20 mouse cellular contexts compared by ENCODE assay signal in genomic region chr1:193860354-193860753, GRCm38 (mm10).
DNase-seq lines count a peak whose midpoint lies in the region; ATAC-seq and TF ChIP-seq lines count a peak whose summit lies in the region.
"Had no signal": no experiment of that assay in that cellular context is flagged by ENCODE, and none has a peak within 500 bp of the region (broad histone marks: within the 10 kb centered on the region; RNA-seq: fewer than 3 reads in every experiment).

No protein-coding gene starts in this region.

- peaks cover 14% of the 10 kb centered on the region for H3K4me1 ChIP-seq in hindbrain, embryonic 12.5 days
- 0 out of 2 replicates have a peak, but pooled peaks cover 8% of the 10 kb centered on the region for H3K4me1 ChIP-seq in hindbrain, postnatal 0 days (ENCODE audit: insufficient read depth, low read length)
- H3K4me1 ChIP-seq in kidney, embryonic 16.5 days (ENCODE audit: insufficient read depth, low read length): peaks cover 32% of the 10 kb centered on the region
- peaks cover 18% of the 10 kb centered on the region for H3K4me1 ChIP-seq in neural tube, embryonic 13.5 days (replicated peaks)
- peaks cover 16% of the 10 kb centered on the region for H3K4me1 ChIP-seq in neural tube, embryonic 15.5 days
- peaks cover 5% of the 10 kb centered on the region; the same call in 1 of the 2 replicates for H3K4me1 ChIP-seq in forebrain, embryonic 15.5 days

- peak overlapping the region; percentile 45; the same call in 1 of the 2 replicates for H3K27ac ChIP-seq in hindbrain, embryonic 12.5 days
- H3K27ac ChIP-seq in hindbrain, postnatal 0 days: no peak overlapping the region
- peak overlapping the region; percentile 56 for H3K27ac ChIP-seq in kidney, embryonic 16.5 days (ENCODE audit: low read length)
- H3K27ac ChIP-seq in neural tube, embryonic 13.5 days (replicated peaks): peak overlapping the region; percentile 69; the same call in 1 of the 2 replicates
- H3K27ac ChIP-seq in neural tube, embryonic 15.5 days (replicated peaks): peak overlapping the region; percentile 73; the same call in 1 of the 2 replicates
- no peak overlapping the region for H3K27ac ChIP-seq in forebrain, embryonic 15.5 days (replicated peaks)
- H3K27ac ChIP-seq: forebrain, embryonic 13.5 days; gastrocnemius, adult 2 months; limb, embryonic 15.5 days; liver, embryonic 14.5 days had no signal

- H3K4me3 ChIP-seq in hindbrain, embryonic 12.5 days: no peak overlapping the region
- H3K4me3 ChIP-seq in hindbrain, postnatal 0 days (ENCODE audit: low read length): no peak overlapping the region
- no peak overlapping the region for H3K4me3 ChIP-seq in kidney, embryonic 16.5 days (ENCODE audit: low read length)
- no peak overlapping the region for H3K4me3 ChIP-seq in neural tube, embryonic 13.5 days
- no peak overlapping the region for H3K4me3 ChIP-seq in neural tube, embryonic 15.5 days (replicated peaks)
- no peak overlapping the region for H3K4me3 ChIP-seq in forebrain, embryonic 15.5 days
- H3K4me3 ChIP-seq: forebrain, embryonic 13.5 days; gastrocnemius, adult 2 months; heart, embryonic 12.5 days; limb, embryonic 15.5 days had no signal

- 59% methylated on average over 2 of the region's 2 CpGs for WGBS in hindbrain, embryonic 12.5 days
- WGBS in hindbrain, postnatal 0 days: 54% methylated on average over 2 of the region's 2 CpGs
- WGBS in kidney, embryonic 16.5 days: 41% methylated on average over 2 of the region's 2 CpGs
- WGBS in neural tube, embryonic 13.5 days: 46% methylated on average over 2 of the region's 2 CpGs
- WGBS in neural tube, embryonic 15.5 days: 53% methylated on average over 2 of the region's 2 CpGs
- WGBS in forebrain, embryonic 15.5 days: 68% methylated on average over 2 of the region's 2 CpGs

- no peaks in the 10 kb centered on the region for H3K27me3 ChIP-seq in hindbrain, embryonic 12.5 days
- H3K27me3 ChIP-seq in hindbrain, postnatal 0 days (ENCODE audit: insufficient read depth, low read length): no peaks in the 10 kb centered on the region
- H3K27me3 ChIP-seq in kidney, embryonic 16.5 days (ENCODE audit: insufficient read depth, low read length): no peaks in the 10 kb centered on the region
- no peaks in the 10 kb centered on the region for H3K27me3 ChIP-seq in neural tube, embryonic 13.5 days
- H3K27me3 ChIP-seq in neural tube, embryonic 15.5 days (replicated peaks): no peaks in the 10 kb centered on the region
- H3K27me3 ChIP-seq in forebrain, embryonic 15.5 days: no peaks in the 10 kb centered on the region
- H3K27me3 ChIP-seq: forebrain, embryonic 13.5 days; heart, embryonic 12.5 days; limb, embryonic 15.5 days had no signal

- DNase-seq in hindbrain, postnatal 0 days (ENCODE audit: low spot score): no peak
- DNase-seq in kidney, adult 11 months: no peak
- no peak for DNase-seq in neural tube, embryonic 10.5 days (ENCODE audit: extremely low spot score, low spot score)
- DNase-seq: adrenal gland, postnatal 25 days; cerebellum, adult 9-10 months; gastrocnemius, adult 2 months; heart, postnatal 4 days; left cerebral cortex, postnatal 4 days; lung, postnatal 10 days; right cerebral cortex, adult 18-20 months; right cerebral cortex, postnatal 4 days had no signal

- no peaks in the 10 kb centered on the region for H3K36me3 ChIP-seq in hindbrain, embryonic 12.5 days
- no peaks in the 10 kb centered on the region for H3K36me3 ChIP-seq in hindbrain, postnatal 0 days (ENCODE audit: insufficient read depth, low read length)
- H3K36me3 ChIP-seq in kidney, embryonic 16.5 days (ENCODE audit: insufficient read depth, low read length): no peaks in the 10 kb centered on the region
- H3K36me3 ChIP-seq in neural tube, embryonic 13.5 days: no peaks in the 10 kb centered on the region
- no peaks in the 10 kb centered on the region for H3K36me3 ChIP-seq in neural tube, embryonic 15.5 days
- H3K36me3 ChIP-seq in forebrain, embryonic 15.5 days: no peaks in the 10 kb centered on the region
- H3K36me3 ChIP-seq: heart, embryonic 12.5 days; limb, embryonic 15.5 days had no signal

- no peak for ATAC-seq in hindbrain, embryonic 12.5 days (ENCODE audit: low FRiP score)
- ATAC-seq in hindbrain, postnatal 0 days: no peak
- ATAC-seq in kidney, embryonic 16.5 days (ENCODE audit: low FRiP score, low TSS enrichment): no peak
- peak; percentile 32; the same call in 1 of the 2 replicates for ATAC-seq in neural tube, embryonic 13.5 days (ENCODE audit: low read depth)
- peak; percentile 50; the same call in 1 of the 2 replicates for ATAC-seq in neural tube, embryonic 15.5 days (ENCODE audit: low FRiP score)
- no peak for ATAC-seq in forebrain, embryonic 15.5 days (replicated peaks)
- ATAC-seq: forebrain, embryonic 13.5 days had no signal

- TF ChIP-seq CTCF in hindbrain, postnatal 0 days (IDR thresholded peaks at IDR 0.05; ENCODE audit: low read depth): no peak

- H3K4me2 ChIP-seq in hindbrain, embryonic 12.5 days (replicated peaks): no peak overlapping the region
- no peak overlapping the region for H3K4me2 ChIP-seq in hindbrain, postnatal 0 days (ENCODE audit: low read depth, low read length)
- no peak overlapping the region for H3K4me2 ChIP-seq in kidney, embryonic 16.5 days (replicated peaks; ENCODE audit: low read depth, low read length)
- no peak overlapping the region for H3K4me2 ChIP-seq in neural tube, embryonic 13.5 days
- no peak overlapping the region for H3K4me2 ChIP-seq in neural tube, embryonic 15.5 days
- H3K4me2 ChIP-seq in forebrain, embryonic 15.5 days (replicated peaks): no peak overlapping the region
- H3K4me2 ChIP-seq: forebrain, embryonic 13.5 days; heart, embryonic 12.5 days; limb, embryonic 15.5 days had no signal

- no peak overlapping the region for H3K9ac ChIP-seq in hindbrain, embryonic 12.5 days
- H3K9ac ChIP-seq in hindbrain, postnatal 0 days (replicated peaks; ENCODE audit: low read length): no peak overlapping the region
- no peak overlapping the region for H3K9ac ChIP-seq in kidney, embryonic 16.5 days (replicated peaks; ENCODE audit: low read length)
- H3K9ac ChIP-seq in neural tube, embryonic 13.5 days: no peak overlapping the region
- no peak overlapping the region for H3K9ac ChIP-seq in neural tube, embryonic 15.5 days (replicated peaks)
- H3K9ac ChIP-seq in forebrain, embryonic 15.5 days (replicated peaks): no peak overlapping the region
- H3K9ac ChIP-seq: forebrain, embryonic 13.5 days; heart, embryonic 12.5 days; limb, embryonic 15.5 days; liver, embryonic 14.5 days had no signal

- H3K9me3 ChIP-seq in hindbrain, embryonic 12.5 days (replicated peaks): no peaks in the 10 kb centered on the region
- no peaks in the 10 kb centered on the region for H3K9me3 ChIP-seq in hindbrain, postnatal 0 days (ENCODE audit: low read length)
- H3K9me3 ChIP-seq in kidney, embryonic 16.5 days (ENCODE audit: low read length): no peaks in the 10 kb centered on the region
- no peaks in the 10 kb centered on the region for H3K9me3 ChIP-seq in neural tube, embryonic 13.5 days
- H3K9me3 ChIP-seq in neural tube, embryonic 15.5 days (replicated peaks): no peaks in the 10 kb centered on the region
- H3K9me3 ChIP-seq in forebrain, embryonic 15.5 days: no peaks in the 10 kb centered on the region
- H3K9me3 ChIP-seq: forebrain, embryonic 13.5 days; heart, embryonic 12.5 days; limb, embryonic 15.5 days had no signal

Comparison
In these comparisons a context has a peak if more than half of its experiments do, and no peak if none do; other contexts are left out.
1. H3K27ac ChIP-seq: peak in hindbrain, embryonic 12.5 days (single experiment), kidney, embryonic 16.5 days (single experiment), neural tube, embryonic 13.5 days (single experiment) and neural tube, embryonic 15.5 days (single experiment); none in hindbrain, postnatal 0 days (single experiment) and forebrain, embryonic 15.5 days (single experiment).
2. ATAC-seq: peak in neural tube, embryonic 13.5 days (single experiment) and neural tube, embryonic 15.5 days (single experiment); none in hindbrain, embryonic 12.5 days (single experiment), hindbrain, postnatal 0 days (single experiment), kidney, embryonic 16.5 days (single experiment) and forebrain, embryonic 15.5 days (single experiment).